Mouse (Mus musculus): ENCODE measurements at regions not wholly inside any gene's neighbourhood (a gene's known extent, or its start where the extent isn't known, plus 50 kb on each side); places are given as distances from the start of the nearest gene placed in this dataset.

DNA sequence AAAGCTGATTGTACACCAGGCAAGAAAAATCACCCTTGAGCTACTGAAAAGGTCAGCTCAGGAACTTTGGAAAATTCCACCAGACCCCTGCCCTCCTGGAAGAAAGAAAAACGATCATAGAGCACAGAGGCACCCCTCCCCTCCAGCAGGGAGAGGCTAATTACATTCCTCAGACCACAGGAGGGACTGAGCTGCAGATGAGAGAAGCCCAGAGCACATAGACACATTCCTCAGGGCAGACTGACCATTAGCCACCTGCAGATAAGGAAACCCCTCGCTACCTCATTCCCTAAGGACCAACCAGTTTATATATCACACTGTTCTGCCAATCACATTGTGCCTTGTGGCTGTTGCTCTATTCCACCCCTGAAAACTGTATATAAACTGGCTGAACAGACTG is 230.3 kb downstream of the Parp8 start:
- 29% methylated on average over 2 of the region's 2 CpGs for WGBS
- no peak overlapping the region for H3K4me3 ChIP-seq (replicated peaks; ENCODE audit: extremely low read depth, low read depth, low read length)
- H3K4me1 ChIP-seq (ENCODE audit: control insufficient read depth, insufficient read depth, low read length) = no peaks in the 10 kb centered on the region
- TF ChIP-seq POLR2A (IDR thresholded peaks at IDR 0.05; ENCODE audit: borderline replicate concordance, extremely low read depth, low read depth, low read length) (no peak), CTCF (IDR thresholded peaks at IDR 0.05; ENCODE audit: insufficient read depth, low read length) (no peak)
- no peak for DNase-seq

GRCm38 (mm10) chr13:116781616-116782015 is 243.7 kb downstream of the Parp8 start:
- TF ChIP-seq CTCF (IDR thresholded peaks at IDR 0.05; ENCODE audit: insufficient read depth, low read length) (no peak), POLR2A (IDR thresholded peaks at IDR 0.05; ENCODE audit: borderline replicate concordance, extremely low read depth, low read depth, low read length) (no peak)
- H3K4me1 ChIP-seq (ENCODE audit: control insufficient read depth, insufficient read depth, low read length) = no peaks in the 10 kb centered on the region
- no peak for DNase-seq
- H3K4me3 ChIP-seq (replicated peaks; ENCODE audit: extremely low read depth, low read depth, low read length) = no peak overlapping the region

DNA sequence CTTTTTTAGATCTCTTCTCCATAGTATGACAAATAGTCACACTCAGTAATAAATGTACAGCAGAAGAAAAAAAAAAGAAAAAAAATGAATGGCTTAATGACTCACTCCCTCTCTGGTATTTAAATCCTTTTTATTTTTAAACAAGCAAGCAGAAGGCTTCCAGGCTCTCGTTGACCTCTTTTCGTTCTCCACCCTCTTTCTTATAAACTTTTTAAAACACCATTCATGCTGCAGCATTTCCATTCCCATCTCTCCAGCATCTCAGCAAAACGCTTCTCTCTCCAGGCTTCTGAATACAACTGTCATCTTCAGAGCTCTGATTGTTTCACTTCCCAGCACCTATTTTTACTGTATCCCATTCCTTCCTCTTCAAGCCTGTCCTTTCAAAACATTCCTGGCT is 259.8 kb downstream of the Parp8 start:
- Histone ChIP-seq H3K4me3 (replicated peaks; ENCODE audit: extremely low read depth, low read depth, low read length) (no peak overlapping the region), H3K4me1 (ENCODE audit: control insufficient read depth, insufficient read depth, low read length) (no peaks in the 10 kb centered on the region)
- no peak for TF ChIP-seq CTCF (IDR thresholded peaks at IDR 0.05; ENCODE audit: insufficient read depth, low read length)
- no peak for TF ChIP-seq POLR2A (IDR thresholded peaks at IDR 0.05; ENCODE audit: borderline replicate concordance, extremely low read depth, low read depth, low read length)
- WGBS = 56% methylated on average over 3 of the region's 3 CpGs
- no peak for DNase-seq

- no peak overlapping the region for H3K4me3 ChIP-seq (replicated peaks; ENCODE audit: extremely low read depth, low read depth, low read length)
- H3K4me1 ChIP-seq (ENCODE audit: control insufficient read depth, insufficient read depth, low read length) = no peaks in the 10 kb centered on the region
- WGBS = 77% methylated on average over 2 of the region's 2 CpGs
- no peak for DNase-seq
- TF ChIP-seq CTCF (IDR thresholded peaks at IDR 0.05; ENCODE audit: insufficient read depth, low read length) (no peak), POLR2A (IDR thresholded peaks at IDR 0.05; ENCODE audit: borderline replicate concordance, extremely low read depth, low read depth, low read length) (no peak)
Observed at GRCm38 (mm10) chr13:116759912-116760311, 265.4 kb downstream of the Parp8 start.

- TF ChIP-seq POLR2A (IDR thresholded peaks at IDR 0.05; ENCODE audit: borderline replicate concordance, extremely low read depth, low read depth, low read length) (no peak), CTCF (IDR thresholded peaks at IDR 0.05; ENCODE audit: insufficient read depth, low read length) (no peak)
- WGBS = 65% methylated on average over 4 of the region's 4 CpGs
- no peak overlapping the region for H3K4me3 ChIP-seq (replicated peaks; ENCODE audit: extremely low read depth, low read depth, low read length)
- no peaks in the 10 kb centered on the region for H3K4me1 ChIP-seq (ENCODE audit: control insufficient read depth, insufficient read depth, low read length)
- DNase-seq = no peak
Observed at GRCm38 (mm10) chr13:116740825-116741224, 284.5 kb downstream of the Parp8 start.

- WGBS = 55% methylated on average over 14 of the region's 14 CpGs
- no peak overlapping the region for H3K4me3 ChIP-seq (replicated peaks; ENCODE audit: extremely low read depth, low read depth, low read length)
- TF ChIP-seq POLR2A (IDR thresholded peaks at IDR 0.05; ENCODE audit: borderline replicate concordance, extremely low read depth, low read depth, low read length) (no peak), CTCF (IDR thresholded peaks at IDR 0.05; ENCODE audit: insufficient read depth, low read length) (no peak)
- no peak for DNase-seq
- no peaks in the 10 kb centered on the region for H3K4me1 ChIP-seq (ENCODE audit: control insufficient read depth, insufficient read depth, low read length)
Observed at GRCm38 (mm10) chr13:116723361-116724153, 301.8 kb downstream of the Parp8 start.

GRCm38 (mm10) chr13:116714809-116715208 is 310.5 kb downstream of the Parp8 start:
- peak; percentile 49 for TF ChIP-seq CTCF (IDR thresholded peaks at IDR 0.05; ENCODE audit: insufficient read depth, low read length)
- TF ChIP-seq POLR2A (IDR thresholded peaks at IDR 0.05; ENCODE audit: borderline replicate concordance, extremely low read depth, low read depth, low read length) = no peak
- no peaks in the 10 kb centered on the region for H3K4me1 ChIP-seq (ENCODE audit: control insufficient read depth, insufficient read depth, low read length)
- no peak for DNase-seq
- 14% methylated on average over 5 of the region's 5 CpGs for WGBS
- H3K4me3 ChIP-seq (replicated peaks; ENCODE audit: extremely low read depth, low read depth, low read length) = no peak overlapping the region

DNA sequence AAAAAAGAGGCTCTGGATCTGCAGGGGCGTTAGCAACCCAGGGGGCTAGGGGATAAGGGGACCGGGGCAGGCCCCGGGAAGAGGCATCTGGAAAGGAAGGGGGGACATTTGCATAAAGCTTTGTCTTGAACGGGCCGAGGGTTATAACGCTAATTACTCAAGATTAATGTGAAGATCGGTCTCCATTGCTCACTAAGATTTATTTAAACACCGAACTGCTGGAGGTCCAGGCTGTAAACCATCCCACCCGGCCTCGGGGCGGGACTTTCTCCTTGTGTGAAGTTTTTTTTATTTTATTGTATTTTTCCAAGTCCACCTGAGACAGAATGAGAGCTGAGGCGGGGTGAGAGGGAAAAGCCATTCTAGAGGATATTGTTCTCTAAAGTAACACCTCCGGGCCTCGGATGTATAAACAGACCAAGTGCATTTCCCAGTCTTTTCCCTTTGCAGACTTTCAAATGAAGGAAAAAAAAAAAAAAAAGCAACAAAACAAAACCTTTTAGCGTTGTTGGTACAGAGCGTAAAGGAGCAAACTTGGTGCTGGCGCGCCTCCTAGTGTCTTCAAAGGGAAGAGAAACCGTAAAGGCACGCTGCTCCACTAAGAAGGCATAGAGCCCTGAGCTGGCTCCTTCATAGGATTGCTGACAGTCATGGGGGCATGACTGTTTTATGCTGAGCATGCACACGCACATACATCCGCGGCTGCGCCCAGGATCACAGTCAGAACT is 313.3 kb downstream of the Parp8 start:
- no peak overlapping the region for H3K4me3 ChIP-seq (replicated peaks; ENCODE audit: extremely low read depth, low read depth, low read length)
- no peaks in the 10 kb centered on the region for H3K4me1 ChIP-seq (ENCODE audit: control insufficient read depth, insufficient read depth, low read length)
- DNase-seq = no peak
- 0% methylated on average over 24 of the region's 24 CpGs for WGBS
- TF ChIP-seq CTCF (IDR thresholded peaks at IDR 0.05; ENCODE audit: insufficient read depth, low read length) (peak; percentile 70), POLR2A (IDR thresholded peaks at IDR 0.05; ENCODE audit: borderline replicate concordance, extremely low read depth, low read depth, low read length) (no peak)

DNA sequence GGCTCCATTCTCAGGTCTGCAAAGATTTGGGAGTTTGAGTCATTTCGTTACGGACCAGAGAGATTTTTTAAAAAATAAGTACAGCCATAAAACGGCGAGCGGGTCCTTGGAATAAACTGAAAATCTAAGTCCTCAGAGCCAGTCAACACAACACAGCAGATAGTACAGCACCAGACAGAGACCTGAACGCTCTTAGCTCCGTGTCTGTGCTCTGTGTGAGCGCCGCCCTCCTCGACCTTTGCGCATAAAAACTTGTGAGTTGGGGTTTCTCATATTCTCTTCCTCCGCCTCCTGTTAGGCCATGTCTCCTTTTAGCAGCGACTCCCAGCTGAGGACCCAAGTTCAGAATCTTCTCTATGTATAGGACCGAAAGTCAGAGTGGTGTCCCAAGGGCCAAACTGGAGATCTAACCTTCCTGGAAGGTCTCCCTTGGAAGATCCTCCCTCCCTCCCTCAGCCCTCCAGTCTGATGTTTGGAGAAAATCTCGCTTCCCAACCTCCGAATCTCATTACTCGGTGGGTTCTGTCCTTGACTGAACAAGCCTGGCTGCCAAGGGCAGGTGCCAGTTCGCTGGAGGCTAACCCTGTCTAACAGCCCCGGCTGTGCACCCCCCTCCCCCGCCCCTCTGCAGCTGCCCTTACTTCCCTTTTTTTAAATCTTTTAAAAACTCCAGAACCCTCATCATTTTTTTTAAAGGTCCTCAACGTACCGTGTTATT is 314.0 kb downstream of the Parp8 start:
- DNase-seq = no peak
- TF ChIP-seq POLR2A (IDR thresholded peaks at IDR 0.05; ENCODE audit: borderline replicate concordance, extremely low read depth, low read depth, low read length) (no peak), CTCF (IDR thresholded peaks at IDR 0.05; ENCODE audit: insufficient read depth, low read length) (no peak)
- no peaks in the 10 kb centered on the region for H3K4me1 ChIP-seq (ENCODE audit: control insufficient read depth, insufficient read depth, low read length)
- H3K4me3 ChIP-seq (replicated peaks; ENCODE audit: extremely low read depth, low read depth, low read length) = no peak overlapping the region
- 5% methylated on average over 22 of the region's 22 CpGs for WGBS
